Mouse (Mus musculus) E14TG2a.4 (cell line): ENCODE measurements at regions not wholly inside any gene's neighbourhood (a gene's known extent, or its start where the extent isn't known, plus 50 kb on each side); places are given as distances from the start of the nearest gene placed in this dataset.

Experiments
- CTCF ChIP-seq: conservative IDR thresholded peaks from 2 replicates; pipeline ENCODE4 v1.5.1; 2014; ENCODE audit warnings: low read length
- NANOG ChIP-seq: IDR thresholded peaks from 2 replicates; pipeline ENCODE4 v1.6.1; 2014; ENCODE audit warnings: borderline replicate concordance, low read length, mixed read lengths
- POU5F1 ChIP-seq: IDR thresholded peaks from 2 replicates; pipeline ENCODE4 v1.6.1; 2014; ENCODE audit warnings: low read length, borderline replicate concordance

DNA sequence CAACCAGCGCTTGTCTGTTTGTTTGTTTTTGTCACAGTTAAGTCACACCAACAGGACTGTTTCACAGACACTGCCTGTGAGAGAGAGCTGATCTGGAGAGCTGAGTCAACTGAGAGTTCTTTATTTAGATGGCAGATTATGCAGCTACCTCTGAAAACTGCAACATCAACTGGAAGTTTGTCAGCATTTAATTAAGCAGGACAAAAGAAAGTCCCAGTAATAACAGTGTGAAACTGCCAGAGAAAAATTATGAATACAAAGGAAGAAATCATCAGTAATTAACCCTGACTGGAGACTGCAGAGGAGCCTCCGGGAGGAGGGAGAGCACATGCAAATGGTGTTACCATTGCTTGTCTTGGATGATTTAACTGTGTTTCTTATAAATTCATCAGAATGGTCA lies 495.5 kb upstream of the Prmt6 start:
- TF ChIP-seq CTCF (no peak), POU5F1 (no peak), NANOG (no peak)
